Mouse (Mus musculus) kidney, embryonic 15.5 days (tissue): Measurements from ENCODE around the gene Trim10. TPM values are rescaled to one million over a fixed set of nuclear protein-coding genes. Genes with fewer than 3 reads are reported as not detected.
"Not testable (repeated sequence)": the region's sequence is repeated elsewhere in the genome, so short reads cannot be mapped to it uniquely, and the experiment has no call there.

ENCODE experiments used
- ATAC-seq: fragments of 200-750 bp; cut with Nextera tagmentation; replicated peaks from 2 replicates; pipeline ENCODE4 v1.8.0; 2017; ENCODE audit warnings: moderate TSS enrichment; ENCODE audit not compliant: low FRiP score
- H3K27ac ChIP-seq: fragments of 300-500 bp; sonication (generic); 2 replicates; pipeline ENCODE4 v1.5.1; 2015; ENCODE audit warnings: mild to moderate bottlenecking, inconsistent platforms
- H3K27me3 ChIP-seq: fragments of 300-500 bp; sonication (generic); 2 replicates; pipeline ENCODE4 v1.6.1; 2015; ENCODE audit warnings: inconsistent platforms
- H3K36me3 ChIP-seq: fragments of 300-500 bp; sonication (generic); 2 replicates; pipeline ENCODE4 v1.6.1; 2015; ENCODE audit warnings: inconsistent platforms
- H3K4me1 ChIP-seq: fragments of 300-500 bp; sonication (generic); 2 replicates; pipeline ENCODE4 v1.6.1; 2015; ENCODE audit warnings: inconsistent platforms
- H3K4me2 ChIP-seq: fragments of 300-500 bp; sonication (generic); 2 replicates; pipeline ENCODE4 v1.6.1; 2015; ENCODE audit warnings: moderate library complexity, mild to moderate bottlenecking, inconsistent platforms
- H3K4me3 ChIP-seq: fragments of 300-500 bp; sonication (generic); replicated peaks from 2 replicates; pipeline ENCODE4 v1.5.1; 2015; ENCODE audit warnings: mild to moderate bottlenecking, inconsistent platforms
- H3K9ac ChIP-seq: fragments of 300-500 bp; sonication (generic); 2 replicates; pipeline ENCODE4 v1.6.1; 2015; ENCODE audit warnings: mild to moderate bottlenecking, inconsistent platforms
- H3K9me3 ChIP-seq: fragments of 300-500 bp; sonication (generic); replicated peaks from 2 replicates; pipeline ENCODE4 v1.6.1; 2016; ENCODE audit warnings: inconsistent platforms
- WGBS: fragments of 180-500 bp; shearing (Covaris S2); methylation state at CpG from one replicate; pipeline ENCODE4 v1.1.7; 2015; ENCODE audit warnings: mixed read lengths; 5-methylcytosine and 5-hydroxymethylcytosine counted together
- polyA plus RNA-seq: library from polyadenylated mRNA; unstranded; fragments of >200 nt; fragmentation: Nextera tagmentation; extraction: Ambion mirVana; gene quantifications from 2 replicates; pipeline ENCODE4 v1.2.1, GENCODE M21; 2015

Trim10 gene
- polyA plus RNA-seq, 1 experiment from 2014 or later = 6.0 TPM

GRCm38 (mm10) chr17:36866719-36867527 is 2.5 kb upstream of the Trim10 start, which contains the start of gene Trim15:
Trim15 (minus strand) TSS chr17:36867210.
- no peak within 1 kb of the TSS for H3K27ac ChIP-seq
- H3K9me3 ChIP-seq = no peaks in the 10 kb centered on the region
- peaks cover 7% of the 10 kb centered on the region; the same call in 1 of the 2 replicates for H3K4me1 ChIP-seq
- H3K9ac ChIP-seq = no peak within 1 kb of the TSS
- WGBS = 11% methylated on average over 29 of the region's 29 CpGs
- no peaks in the 10 kb centered on the region for H3K36me3 ChIP-seq
- peaks cover 46% of the 10 kb centered on the region for H3K27me3 ChIP-seq
- ATAC-seq = no peak; the same call in 1 of the 2 replicates
- H3K4me3 ChIP-seq = peak within 1 kb of the TSS; percentile 18
- peak within 1 kb of the TSS; percentile 47 for H3K4me2 ChIP-seq

DNA sequence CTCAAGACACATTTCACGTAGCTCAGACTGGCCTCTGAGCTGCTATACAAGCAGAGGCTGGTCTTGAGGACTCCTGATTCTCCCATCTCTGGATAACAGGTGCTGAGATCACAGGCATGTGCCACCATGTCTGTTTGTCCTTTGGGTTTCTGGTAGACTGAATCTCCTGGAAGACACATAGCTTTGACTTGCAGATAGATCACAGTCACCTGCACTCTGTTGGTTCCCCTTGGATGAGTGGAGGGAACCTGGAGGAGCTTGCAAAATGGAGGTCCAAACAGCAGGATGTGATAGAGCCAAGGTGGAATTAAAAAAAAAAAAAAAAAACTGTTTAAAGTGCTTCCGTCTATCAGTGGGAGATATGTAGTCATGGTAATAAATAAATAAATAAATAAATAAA is 538 bp upstream of the Trim10 start:
- H3K9me3 ChIP-seq = no peaks in the 10 kb centered on the region
- no peak overlapping the region for H3K4me2 ChIP-seq
- WGBS = 86% methylated on average over 2 of the region's 2 CpGs
- peaks cover 46% of the 10 kb centered on the region for H3K27me3 ChIP-seq
- no peak overlapping the region for H3K9ac ChIP-seq
- no peaks in the 10 kb centered on the region for H3K36me3 ChIP-seq
- no peak overlapping the region for H3K27ac ChIP-seq
- H3K4me1 ChIP-seq = peaks cover 7% of the 10 kb centered on the region; the same call in 1 of the 2 replicates
- ATAC-seq = no peak
- no peak overlapping the region for H3K4me3 ChIP-seq

GRCm38 (mm10) chr17:36869955-36870810 is 809 bp downstream of the Trim10 start:
- peaks cover 37% of the 10 kb centered on the region for H3K27me3 ChIP-seq
- H3K9ac ChIP-seq = no peak overlapping the region
- H3K27ac ChIP-seq = no peak overlapping the region
- WGBS = 76% methylated on average over 25 of the region's 25 CpGs
- no peaks in the 10 kb centered on the region for H3K36me3 ChIP-seq
- peaks cover 7% of the 10 kb centered on the region; the same call in 1 of the 2 replicates for H3K4me1 ChIP-seq
- no peak; the same call in 1 of the 2 replicates for ATAC-seq
- H3K9me3 ChIP-seq = no peaks in the 10 kb centered on the region
- H3K4me3 ChIP-seq = no peak overlapping the region
- H3K4me2 ChIP-seq = no peak overlapping the region

- WGBS = 43% methylated on average over 4 of the region's 4 CpGs
- no peak for ATAC-seq
- Histone ChIP-seq H3K27ac (no peak overlapping the region), H3K36me3 (no peaks in the 10 kb centered on the region), H3K4me3 (no peak overlapping the region), H3K27me3 (0 out of 2 replicates have a peak, but pooled peaks cover 2% of the 10 kb centered on the region), H3K9me3 (no peaks in the 10 kb centered on the region), H3K4me2 (no peak overlapping the region), H3K4me1 (no peaks in the 10 kb centered on the region), H3K9ac (no peak overlapping the region)
Measured at GRCm38 (mm10) chr17:36874636-36875035, 5.3 kb downstream of the Trim10 start.

DNA sequence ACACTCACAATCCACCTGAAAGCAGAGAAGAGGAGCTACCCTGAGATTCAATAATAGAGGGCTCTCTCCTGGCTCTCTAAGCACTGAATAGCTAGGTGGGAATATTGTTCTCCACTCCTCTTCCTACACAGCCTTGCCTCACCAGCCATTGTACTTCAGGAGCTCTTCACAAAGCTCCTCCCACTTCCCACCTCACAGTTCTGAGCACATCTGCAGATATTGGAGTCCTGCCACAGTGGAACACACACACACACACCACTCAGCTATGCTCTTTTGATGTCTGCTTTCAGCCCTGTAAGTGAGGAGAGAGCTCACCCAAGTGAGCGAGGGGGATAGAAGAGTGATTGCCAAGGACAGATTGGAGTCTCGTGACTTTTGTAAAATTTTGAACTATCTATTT is 14.0 kb downstream of the Trim10 start:
- Histone ChIP-seq H3K27ac (no peak overlapping the region), H3K36me3 (no peaks in the 10 kb centered on the region), H3K4me1 (no peaks in the 10 kb centered on the region), H3K4me2 (no peak overlapping the region), H3K27me3 (no peaks in the 10 kb centered on the region), H3K9ac (no peak overlapping the region), H3K9me3 (no peaks in the 10 kb centered on the region), H3K4me3 (no peak overlapping the region)
- WGBS = 67% methylated on average over 2 of the region's 2 CpGs
- ATAC-seq = no peak

GRCm38 (mm10) chr17:36885132-36885790 is 15.9 kb downstream of the Trim10 start:
- no peaks in the 10 kb centered on the region for H3K9me3 ChIP-seq
- 91% methylated on average over 12 of the region's 12 CpGs for WGBS
- no peak overlapping the region for H3K9ac ChIP-seq
- no peaks in the 10 kb centered on the region for H3K36me3 ChIP-seq
- no peak for ATAC-seq
- no peak overlapping the region for H3K4me2 ChIP-seq
- H3K27me3 ChIP-seq = peaks cover 8% of the 10 kb centered on the region
- no peaks in the 10 kb centered on the region for H3K4me1 ChIP-seq
- H3K4me3 ChIP-seq = no peak overlapping the region
- no peak overlapping the region for H3K27ac ChIP-seq

- WGBS = 89% methylated on average over 5 of the region's 5 CpGs
- ATAC-seq = no peak
- H3K27ac ChIP-seq = no peak within 1 kb of the TSS
- peaks cover 15% of the 10 kb centered on the region for H3K27me3 ChIP-seq
- H3K9me3 ChIP-seq = no peaks in the 10 kb centered on the region
- no peak within 1 kb of the TSS for H3K9ac ChIP-seq
- H3K4me3 ChIP-seq = no peak within 1 kb of the TSS
- H3K36me3 ChIP-seq = no peaks in the 10 kb centered on the region
- no peaks in the 10 kb centered on the region for H3K4me1 ChIP-seq
- no peak within 1 kb of the TSS for H3K4me2 ChIP-seq
Measured at GRCm38 (mm10) chr17:36890073-36890903, 20.9 kb downstream of the Trim10 start, which contains the start of gene Trim40. Trim40 (minus strand) TSS chr17:36890123.

GRCm38 (mm10) chr17:36891496-36891895 is 22.1 kb downstream of the Trim10 start:
- H3K4me2 ChIP-seq, H3K9ac ChIP-seq, H3K27ac ChIP-seq, ATAC-seq, H3K36me3 ChIP-seq, H3K4me1 ChIP-seq, H3K4me3 ChIP-seq, H3K9me3 ChIP-seq: not testable (repeated sequence)
- H3K27me3 ChIP-seq = peaks cover 15% of the 10 kb centered on the region
- 97% methylated on average over 1 of the region's 1 CpGs for WGBS

- no peak overlapping the region for H3K9ac ChIP-seq
- H3K4me2 ChIP-seq = no peak overlapping the region
- H3K36me3 ChIP-seq = no peaks in the 10 kb centered on the region
- ATAC-seq = no peak
- H3K27me3 ChIP-seq = peaks cover 15% of the 10 kb centered on the region
- H3K4me1 ChIP-seq = no peaks in the 10 kb centered on the region
- no peaks in the 10 kb centered on the region for H3K9me3 ChIP-seq
- H3K27ac ChIP-seq = no peak overlapping the region
- WGBS = 10% methylated on average over 2 of the region's 2 CpGs
- H3K4me3 ChIP-seq = no peak overlapping the region
Measured at GRCm38 (mm10) chr17:36892362-36892761, 23.0 kb downstream of the Trim10 start.

GRCm38 (mm10) chr17:36893387-36893786 is 24.0 kb downstream of the Trim10 start:
- Histone ChIP-seq H3K9me3 (no peaks in the 10 kb centered on the region), H3K9ac (no peak overlapping the region), H3K27me3 (peaks cover 15% of the 10 kb centered on the region), H3K4me1 (no peaks in the 10 kb centered on the region), H3K27ac (no peak overlapping the region), H3K4me2 (no peak overlapping the region), H3K36me3 (no peaks in the 10 kb centered on the region), H3K4me3 (no peak overlapping the region)
- no peak for ATAC-seq
- 79% methylated on average over 5 of the region's 5 CpGs for WGBS

GRCm38 (mm10) chr17:36896583-36896982 is 27.2 kb downstream of the Trim10 start:
- no peak overlapping the region for H3K9ac ChIP-seq
- H3K4me2 ChIP-seq = no peak overlapping the region
- 73% methylated on average over 1 of the region's 1 CpGs for WGBS
- H3K4me3 ChIP-seq = no peak overlapping the region
- no peaks in the 10 kb centered on the region for H3K4me1 ChIP-seq
- no peak for ATAC-seq
- H3K9me3 ChIP-seq = no peaks in the 10 kb centered on the region
- H3K27me3 ChIP-seq = 0 out of 2 replicates have a peak, but pooled peaks cover 3% of the 10 kb centered on the region
- no peaks in the 10 kb centered on the region for H3K36me3 ChIP-seq
- H3K27ac ChIP-seq = no peak overlapping the region
